Mouse (Mus musculus): ENCODE measurements around the gene Lrrn1.

The Lrrn1 gene

GRCm38 (mm10) chr6:107528877-107529864, at the start of gene Lrrn1:
Lrrn1 (plus strand) TSS chr6:107529768.
- no peak for DNase-seq

GRCm38 (mm10) chr6:107494491-107494890, 35.1 kb upstream of the Lrrn1 start:
- no peak for DNase-seq

- DNase-seq, result no peak
These were observed 33.7 kb upstream of the Lrrn1 start for GRCm38 (mm10) chr6:107495830-107496229.

- DNase-seq, result no peak
These were observed 15.9 kb upstream of the Lrrn1 start for GRCm38 (mm10) chr6:107513716-107514115.

- DNase-seq, result no peak
These were observed 5.6 kb upstream of the Lrrn1 start for GRCm38 (mm10) chr6:107523953-107524352.

GRCm38 (mm10) chr6:107529911-107530431, 403 bp downstream of the Lrrn1 start:
- no peak for DNase-seq

GRCm38 (mm10) chr6:107530621-107531285, 1.2 kb downstream of the Lrrn1 start:
- DNase-seq, result no peak

GRCm38 (mm10) chr6:107531526-107532080, 2.0 kb downstream of the Lrrn1 start:
- no peak for DNase-seq

- DNase-seq, result no peak
These were observed 5.0 kb downstream of the Lrrn1 start for GRCm38 (mm10) chr6:107534533-107534932.

GRCm38 (mm10) chr6:107536631-107537030, 7.1 kb downstream of the Lrrn1 start:
- DNase-seq, result no peak

GRCm38 (mm10) chr6:107541222-107541621, 11.7 kb downstream of the Lrrn1 start:
- no peak for DNase-seq

GRCm38 (mm10) chr6:107541918-107542317, 12.3 kb downstream of the Lrrn1 start:
- no peak for DNase-seq

- DNase-seq, result no peak
These were observed 16.7 kb downstream of the Lrrn1 start for GRCm38 (mm10) chr6:107546272-107546671.

GRCm38 (mm10) chr6:107552511-107552910, 22.9 kb downstream of the Lrrn1 start:
- DNase-seq, result no peak

- DNase-seq, result no peak
These were observed 25.8 kb downstream of the Lrrn1 start for GRCm38 (mm10) chr6:107555364-107555763.

- DNase-seq, result no peak
These were observed 27.4 kb downstream of the Lrrn1 start for GRCm38 (mm10) chr6:107556996-107557395.

GRCm38 (mm10) chr6:107557806-107558205, 28.2 kb downstream of the Lrrn1 start:
- no peak for DNase-seq

- DNase-seq, result no peak
These were observed 32.7 kb downstream of the Lrrn1 start for GRCm38 (mm10) chr6:107562255-107562654.

- no peak for DNase-seq
These were observed 37.5 kb downstream of the Lrrn1 start for GRCm38 (mm10) chr6:107566944-107567634.

GRCm38 (mm10) chr6:107574561-107574960, 45.0 kb downstream of the Lrrn1 start:
- no peak for DNase-seq

- DNase-seq, result no peak
These were observed 45.8 kb downstream of the Lrrn1 start for GRCm38 (mm10) chr6:107575405-107575804.

GRCm38 (mm10) chr6:107577309-107577708, 47.7 kb downstream of the Lrrn1 start:
- no peak for DNase-seq

Data from spleen, adult 18-20 months (tissue).